Mouse (Mus musculus) right cerebral cortex, postnatal 10 days (tissue): Measurements from ENCODE around the gene Gm5416.
"Not testable (repeated sequence)": the region's sequence is repeated elsewhere in the genome, so short reads cannot be mapped to it uniquely, and the experiment has no call there.

ENCODE experiments used
- DNase-seq, 2 experiments: peaks; one replicate each; pipeline ENCODE4 v3.0.0; 2021; ENCODE audit warnings: low spot score in 2 of 2

The Gm5416 gene

GRCm38 (mm10) chr16:36209967-36210453 is at the start of gene Gm5416:
TSS of gene Gm5416 (plus strand) at chr16:36210403.
- no peak for DNase-seq

- not testable (repeated sequence) for DNase-seq
Observed at GRCm38 (mm10) chr16:36167841-36168240, 42.4 kb upstream of the Gm5416 start.

GRCm38 (mm10) chr16:36176108-36176507 is 34.1 kb upstream of the Gm5416 start:
- no peak for DNase-seq

- no peak for DNase-seq
Observed at GRCm38 (mm10) chr16:36179910-36180309, 30.3 kb upstream of the Gm5416 start.

GRCm38 (mm10) chr16:36183912-36184311 is 26.3 kb upstream of the Gm5416 start, which contains the start of gene Gm5483:
TSS of gene Gm5483 (plus strand) at chr16:36184212.
- DNase-seq = not testable (repeated sequence)

- no peak for DNase-seq
Observed at GRCm38 (mm10) chr16:36199226-36199625, 11.0 kb upstream of the Gm5416 start.

GRCm38 (mm10) chr16:36203846-36204245 is 6.4 kb upstream of the Gm5416 start:
- no peak for DNase-seq

- not testable (repeated sequence) for DNase-seq
Observed at GRCm38 (mm10) chr16:36205684-36206083, 4.5 kb upstream of the Gm5416 start.

GRCm38 (mm10) chr16:36221168-36221567 is 11.0 kb downstream of the Gm5416 start, which contains the start of gene 2010005H15Rik:
TSS of gene 2010005H15Rik (plus strand) at chr16:36221468.
- not testable (repeated sequence) for DNase-seq

- DNase-seq = not testable (repeated sequence)
Observed at GRCm38 (mm10) chr16:36260585-36260984, 50.4 kb downstream of the Gm5416 start.
